Mouse (Mus musculus) embryonic fibroblast, embryonic 13.5 days (primary cell): Measurements from ENCODE around the gene Fbl.

Experiments used
- CTCF ChIP-seq: IDR thresholded peaks from 2 replicates; pipeline ENCODE4 v1.5.1; 2011; ENCODE audit warnings: mild to moderate bottlenecking, control low read depth, low read length, moderate library complexity, borderline replicate concordance; ENCODE audit not compliant: insufficient read depth
- POLR2A ChIP-seq: IDR thresholded peaks from 2 replicates; pipeline ENCODE4 v1.6.1; 2011; ENCODE audit warnings: low read depth, mild to moderate bottlenecking, control low read depth, low read length, moderate library complexity

GRCm38 (mm10) chr7:28159893-28160292 lies 9.6 kb upstream of the Fbl start:
- TF ChIP-seq POLR2A = no peak
- no peak for TF ChIP-seq CTCF
